Mouse (Mus musculus): ENCODE data around the gene Oscar. TPM values are rescaled to one million over a fixed set of nuclear protein-coding genes. Genes with fewer than 3 reads are reported as not detected.
"Not testable (repeated sequence)": the region's sequence is repeated elsewhere in the genome, so short reads cannot be mapped to it uniquely, and the experiment has no call there.

Gene Oscar
- total RNA-seq, 2 experiments from 2014 or later = 0.19 to 0.34 TPM

- no peak for DNase-seq
- intact Hi-C loops (cut with DNase I) = loop anchor here (1.0 kb wide), 1 partner anchor 13 kb away; the partner anchor contains the start of genes Prpf31 and Tfpt
Observed at GRCm38 (mm10) chr7:3616389-3617241, 658 bp upstream of the Oscar start.

DNA sequence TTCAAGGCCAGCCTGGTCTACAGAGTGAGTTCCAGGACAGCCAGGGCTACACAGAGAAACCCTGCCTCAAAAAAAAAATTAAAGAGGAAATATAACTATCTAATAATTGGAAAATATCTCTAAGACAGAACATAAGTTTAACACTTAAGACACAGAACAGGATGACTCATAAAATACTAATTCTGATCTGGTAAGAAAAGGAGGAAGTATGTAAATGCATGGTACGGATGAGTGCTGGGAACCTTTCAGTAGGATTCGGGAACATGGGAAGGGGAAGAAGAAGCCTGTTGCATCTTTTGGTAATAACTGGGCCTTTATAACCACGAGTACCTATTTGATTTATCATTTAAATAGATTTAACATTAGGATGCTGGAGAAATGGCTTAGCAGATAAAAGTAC, 1.9 kb downstream of the Oscar start:
- intact Hi-C loops (cut with DNase I) = no loop called here

DNA sequence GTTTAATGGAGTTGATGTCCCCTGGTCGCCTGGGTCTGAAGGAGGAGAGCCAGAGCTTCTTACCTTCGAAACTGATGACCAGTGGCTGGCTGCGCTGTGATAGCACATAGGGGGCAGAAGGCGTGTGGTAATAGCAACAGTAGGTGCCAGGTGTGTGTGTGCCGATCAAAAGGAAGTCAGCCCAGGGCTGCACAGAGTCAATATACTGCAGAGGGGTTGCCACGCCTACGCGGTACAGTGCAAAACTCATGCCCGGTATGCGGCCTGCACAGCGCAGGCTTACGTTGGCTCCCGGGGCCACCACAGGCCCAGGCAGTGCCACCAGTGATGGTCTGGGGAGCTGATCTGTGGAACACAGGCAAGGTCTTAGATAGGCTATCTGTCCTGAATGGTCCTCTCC, 5.0 kb downstream of the Oscar start:
- no peak for DNase-seq
- intact Hi-C loops (cut with DNase I) = no loop called here

More for the DNA sequence above, 1.9 kb downstream of the Oscar start:
- no peak for DNase-seq

DNA sequence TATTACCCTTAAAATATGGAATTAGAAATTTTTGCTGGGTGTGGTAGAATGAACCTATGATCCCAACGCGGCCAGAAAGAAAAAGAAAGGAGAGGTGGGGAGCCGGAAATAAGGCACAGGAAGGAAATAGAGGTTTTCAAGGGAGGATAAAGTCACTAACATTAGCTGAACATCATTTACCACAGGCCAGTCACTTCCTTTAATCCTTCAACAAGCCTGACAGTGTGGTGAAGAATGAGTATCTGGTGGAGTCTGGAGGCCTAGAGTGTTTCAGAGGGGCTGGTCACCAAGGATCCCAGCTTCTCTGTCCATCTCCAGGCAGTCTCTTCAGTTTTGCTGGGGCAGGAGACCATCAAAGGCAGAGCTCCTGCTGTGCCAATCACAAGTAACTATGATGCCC, 5.5 kb downstream of the Oscar start:
- intact Hi-C loops (cut with DNase I) = no loop called here
- DNase-seq = no peak

DNA sequence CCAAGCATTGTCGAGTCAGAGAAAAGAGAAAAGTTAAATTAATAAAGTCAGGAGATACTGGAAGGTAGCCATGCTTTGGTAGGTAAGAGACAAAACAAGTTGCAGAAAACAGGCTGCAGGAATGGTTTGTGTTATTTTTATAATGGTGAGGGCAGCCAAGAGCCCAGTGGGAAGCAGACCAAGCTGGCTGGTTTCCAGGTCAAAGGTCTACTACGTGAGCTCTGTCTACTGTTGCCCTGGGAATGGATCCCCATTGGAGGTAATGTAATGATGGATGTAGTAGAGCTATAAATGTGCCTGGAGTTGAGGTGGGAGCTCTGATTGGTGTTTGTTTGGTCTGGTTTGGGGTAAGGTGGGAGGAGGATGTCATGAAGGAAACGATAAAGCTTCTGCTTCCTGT, 6.9 kb downstream of the Oscar start:
- DNase-seq = peak; percentile 63 to 83
- intact Hi-C loops (cut with DNase I) = loop anchor here (5.0 kb wide), 1 partner anchor 58 kb away; the partner anchor contains the start of gene Leng1

DNA sequence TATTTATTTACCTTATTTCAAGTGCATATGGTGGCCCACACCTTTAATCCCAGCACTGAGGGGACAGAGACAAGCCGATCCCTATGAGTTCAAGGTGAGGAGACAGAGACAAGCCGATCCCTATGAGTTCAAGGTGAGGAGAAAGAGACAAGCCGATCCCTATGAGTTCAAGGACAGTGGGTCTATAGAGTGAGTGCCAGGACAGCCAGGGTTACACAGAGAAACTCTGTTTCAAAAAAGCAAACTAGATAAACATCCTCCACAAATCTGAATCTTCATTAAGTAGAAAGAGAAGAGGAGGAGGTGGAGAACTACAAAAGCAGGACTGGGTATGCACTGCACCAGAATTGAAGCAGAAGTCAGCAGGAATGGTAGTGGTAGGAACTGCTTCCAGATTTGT, 7.3 kb downstream of the Oscar start:
- no peak for DNase-seq
- intact Hi-C loops (cut with DNase I) = loop anchor here (5.0 kb wide), 1 partner anchor 59 kb away; the partner anchor contains the start of gene Leng1

- intact Hi-C loops (cut with DNase I) = loop anchor here (5.0 kb wide), 1 partner anchor 60 kb away; the partner anchor contains the start of gene Leng1
- no peak for DNase-seq
Observed at GRCm38 (mm10) chr7:3607391-3607790, 8.6 kb downstream of the Oscar start.

- intact Hi-C loops (cut with DNase I) = loop anchor here (5.0 kb wide), 1 partner anchor 61 kb away; the partner anchor contains the start of gene Leng1
- peak; percentile 13 to 40 for DNase-seq
Observed at GRCm38 (mm10) chr7:3606798-3607197, 9.2 kb downstream of the Oscar start.

- peak; percentile 60 to 80 for DNase-seq
- intact Hi-C loops (cut with DNase I) = no loop called here
Observed at GRCm38 (mm10) chr7:3601119-3601518, 14.8 kb downstream of the Oscar start.

DNA sequence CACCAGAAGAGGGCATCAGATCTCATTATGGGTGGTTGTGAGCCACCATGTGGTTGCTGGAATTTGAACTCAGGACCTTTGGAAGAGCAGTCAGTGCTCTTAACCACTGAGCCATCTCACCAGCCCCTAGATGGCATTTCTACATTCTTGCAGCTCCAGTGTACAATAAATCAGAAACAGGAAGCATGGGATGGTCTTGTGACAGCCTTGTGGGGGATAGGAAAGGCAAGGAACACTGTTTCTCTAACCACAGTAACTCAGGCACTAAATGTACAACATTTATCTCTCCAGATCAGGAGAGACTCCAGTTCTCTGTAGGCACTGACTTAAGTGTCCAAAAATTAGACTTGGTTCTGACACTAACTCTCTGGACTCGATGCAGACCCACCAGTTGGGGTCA, 18.2 kb downstream of the Oscar start:
- DNase-seq; intact Hi-C loops (cut with DNase I): not testable (repeated sequence)

DNA sequence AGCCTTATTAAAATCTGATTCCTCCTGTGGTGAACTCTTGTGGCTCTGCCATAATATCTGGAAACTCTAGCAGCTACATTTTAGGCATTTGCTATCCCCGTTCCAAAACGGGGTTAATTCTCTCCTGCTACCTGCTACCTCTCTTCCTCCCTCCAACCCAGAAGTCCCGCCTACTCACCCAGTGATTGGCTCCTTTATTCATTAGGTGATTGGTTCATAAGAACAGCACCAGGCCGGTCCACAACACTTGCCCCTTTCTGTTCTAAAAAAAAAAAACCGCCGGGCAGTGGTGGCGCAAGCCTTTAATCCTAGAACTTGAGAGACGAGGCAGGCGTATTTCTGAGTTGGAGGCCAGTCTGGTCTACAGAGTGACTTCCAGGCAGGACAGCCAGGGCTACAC, 20.8 kb downstream of the Oscar start:
- no peak for DNase-seq
- intact Hi-C loops (cut with DNase I) = no loop called here

- intact Hi-C loops (cut with DNase I) = no loop called here
- no peak for DNase-seq
Observed at GRCm38 (mm10) chr7:3594686-3595085, 21.3 kb downstream of the Oscar start.

GRCm38 (mm10) chr7:3593855-3594254, 22.1 kb downstream of the Oscar start:
- intact Hi-C loops (cut with DNase I) = no loop called here
- DNase-seq = no peak

DNA sequence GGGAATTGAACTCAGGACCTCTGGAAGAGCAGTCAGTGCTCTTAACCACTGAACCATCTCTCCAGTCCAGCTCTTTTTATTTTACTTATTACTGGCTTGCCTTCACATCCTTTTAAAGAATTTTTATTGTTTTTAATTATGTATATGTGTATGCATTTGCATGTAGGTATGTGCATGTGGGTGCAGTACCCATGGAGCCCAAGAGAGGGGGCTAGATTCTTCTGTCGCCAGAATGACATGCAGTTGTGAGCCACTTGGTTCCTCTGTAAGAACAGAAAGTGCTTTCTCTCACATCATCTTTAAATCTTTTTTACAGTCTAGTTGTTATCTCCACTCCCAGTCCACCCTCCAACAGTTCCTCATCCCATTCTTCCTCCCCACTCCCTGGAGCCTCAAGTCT, 24.4 kb downstream of the Oscar start:
- no peak for DNase-seq
- intact Hi-C loops (cut with DNase I) = no loop called here

- intact Hi-C loops (cut with DNase I) = no loop called here
- DNase-seq = no peak
Observed at GRCm38 (mm10) chr7:3590550-3590949, 25.4 kb downstream of the Oscar start.

- intact Hi-C loops (cut with DNase I) = no loop called here
Observed at GRCm38 (mm10) chr7:3587292-3587691, 28.7 kb downstream of the Oscar start.

DNA sequence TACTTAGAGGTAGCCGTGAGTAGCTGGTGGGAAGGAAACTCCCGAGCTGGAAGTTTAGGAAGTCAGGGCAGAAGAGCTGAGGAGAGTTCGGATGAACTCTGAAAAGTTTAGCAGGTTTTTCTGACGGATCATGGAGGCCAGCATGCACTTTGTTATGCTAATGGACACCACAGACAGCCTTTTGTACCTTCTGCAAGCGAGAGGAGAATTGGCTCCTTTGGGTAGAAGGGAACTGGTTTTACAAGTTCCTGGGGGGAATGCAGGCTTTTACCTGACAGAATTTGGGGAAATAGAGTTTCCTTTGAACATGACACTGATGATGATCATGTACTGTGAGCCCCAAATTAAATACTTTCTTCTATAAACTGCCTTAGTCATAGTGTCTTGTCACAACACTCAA, 29.7 kb downstream of the Oscar start:
- intact Hi-C loops (cut with DNase I) = no loop called here
- no peak for DNase-seq

More at GRCm38 (mm10) chr7:3587292-3587691, 28.7 kb downstream of the Oscar start:
- no peak for DNase-seq

- no peak for DNase-seq
- intact Hi-C loops (cut with DNase I) = no loop called here
Observed at GRCm38 (mm10) chr7:3585763-3586162, 30.2 kb downstream of the Oscar start.

GRCm38 (mm10) chr7:3580029-3580428, 35.9 kb downstream of the Oscar start:
- intact Hi-C loops (cut with DNase I) = no loop called here
- DNase-seq = no peak

DNA sequence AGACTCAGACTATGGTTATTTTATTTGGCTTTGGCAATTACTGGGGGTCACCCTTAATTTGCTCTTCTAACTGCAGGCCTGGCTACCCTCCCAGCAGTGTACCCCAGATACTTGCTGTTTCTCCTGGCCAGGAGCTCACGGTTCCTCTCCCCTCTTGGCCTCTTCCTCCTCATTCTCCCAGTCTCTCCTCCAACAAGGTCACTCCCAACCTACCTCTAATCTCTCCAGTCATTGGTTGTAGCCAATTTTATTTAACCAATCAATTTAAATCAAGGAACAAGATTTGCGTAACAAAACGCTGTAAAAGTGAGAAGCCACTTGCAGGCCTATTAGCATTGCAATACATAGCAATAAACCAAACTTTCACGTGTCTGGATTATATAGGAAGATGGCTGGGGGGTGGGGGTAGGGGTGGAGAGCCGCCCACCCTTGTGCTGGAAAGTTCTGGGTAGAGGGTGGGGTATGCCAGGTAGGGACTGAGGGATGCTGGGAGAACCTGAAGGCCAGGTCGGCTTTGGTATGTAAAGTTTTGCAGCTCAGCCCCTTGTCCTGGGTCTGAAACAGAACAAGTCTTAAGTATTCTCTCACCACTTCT, 36.9 kb downstream of the Oscar start:
- DNase-seq = no peak
- intact Hi-C loops (cut with DNase I) = no loop called here

DNA sequence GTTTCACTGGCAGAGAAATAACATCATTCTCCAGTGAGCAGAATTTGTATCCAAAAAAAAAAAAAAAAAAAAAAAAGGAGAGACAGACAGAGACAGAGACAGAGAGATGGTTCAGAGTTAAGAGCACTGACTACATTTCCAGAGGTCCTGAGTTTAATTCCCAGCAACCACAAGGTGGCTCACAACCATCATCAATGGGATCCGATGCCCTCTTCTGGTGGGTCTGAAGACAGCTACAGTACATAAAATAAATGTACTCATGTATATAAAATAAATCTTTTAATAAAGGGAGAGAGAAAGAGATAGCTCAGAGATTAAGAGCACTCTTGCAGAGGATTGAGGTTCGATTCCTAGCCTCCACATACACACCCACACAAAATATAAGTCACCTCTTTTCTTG, 37.8 kb downstream of the Oscar start:
- DNase-seq = no peak
- intact Hi-C loops (cut with DNase I) = no loop called here

Data from heart, postnatal 14 days (tissue).